Mouse (Mus musculus) E14TG2a.4 (cell line): ENCODE results near the gene Tmem62.
"Not testable (repeated sequence)": the region's sequence is repeated elsewhere in the genome, so short reads cannot be mapped to it uniquely, and the experiment has no call there.

Experiments used
- CTCF ChIP-seq: conservative IDR thresholded peaks from 2 replicates; pipeline ENCODE4 v1.5.1; 2014; ENCODE audit warnings: low read length
- POU5F1 ChIP-seq: IDR thresholded peaks from 2 replicates; pipeline ENCODE4 v1.6.1; 2014; ENCODE audit warnings: low read length, borderline replicate concordance

- not testable (repeated sequence) for TF ChIP-seq CTCF, POU5F1
These were observed 4.6 kb upstream of the Tmem62 start for GRCm38 (mm10) chr2:120972257-120972656.
